Mouse (Mus musculus): ENCODE measurements at regions not wholly inside any gene's neighbourhood (a gene's known extent, or its start where the extent isn't known, plus 50 kb on each side); places are given as distances from the start of the nearest gene placed in this dataset.

GRCm38 (mm10) chr6:16212975-16213374 is 492.5 kb downstream of the Mdfic start:
- TF ChIP-seq CTCF (conservative IDR thresholded peaks at IDR 0.05; ENCODE audit: low read length) (no peak), POU5F1 (IDR thresholded peaks at IDR 0.05; ENCODE audit: borderline replicate concordance, low read length) (no peak), NANOG (IDR thresholded peaks at IDR 0.05; ENCODE audit: borderline replicate concordance, low read length) (no peak)

Data from E14TG2a.4 (cell line).